Mouse (Mus musculus): Measurements from ENCODE around the gene Gamt. TPM values are rescaled to one million over a fixed set of nuclear protein-coding genes. Genes with fewer than 3 reads are reported as not detected.

Gene Gamt
- polyA plus RNA-seq, 1 experiment from 2014 or later: 50.3 TPM

- WGBS: 88% methylated on average over 9 of the region's 9 CpGs
- no peak overlapping the region for H3K27ac ChIP-seq (ENCODE audit: low read length)
- no peak overlapping the region for H3K4me2 ChIP-seq (ENCODE audit: low read depth, low read length)
- ATAC-seq (replicated peaks; ENCODE audit: extremely low read depth, insufficient read depth, low FRiP score): no peak
- H3K36me3 ChIP-seq (ENCODE audit: control insufficient read depth, insufficient read depth): peaks cover 63% of the 10 kb centered on the region
- peaks cover 22% of the 10 kb centered on the region for H3K4me1 ChIP-seq (ENCODE audit: control insufficient read depth, insufficient read depth, low read length)
- no peak overlapping the region for H3K4me3 ChIP-seq (ENCODE audit: low read length)
- no peaks in the 10 kb centered on the region for H3K9me3 ChIP-seq (replicated peaks; ENCODE audit: control insufficient read depth, low read length)
- no peaks in the 10 kb centered on the region for H3K27me3 ChIP-seq (ENCODE audit: control insufficient read depth, insufficient read depth, low read length)
- H3K9ac ChIP-seq (ENCODE audit: low read length): no peak overlapping the region
These were observed 17.6 kb upstream of the Gamt start for GRCm38 (mm10) chr10:80278390-80278789.

- no peaks in the 10 kb centered on the region for H3K9me3 ChIP-seq (replicated peaks; ENCODE audit: control insufficient read depth, low read length)
- WGBS: 91% methylated on average over 5 of the region's 5 CpGs
- H3K4me3 ChIP-seq (ENCODE audit: low read length): no peak overlapping the region
- H3K4me2 ChIP-seq (ENCODE audit: low read depth, low read length): no peak overlapping the region
- no peak overlapping the region for H3K27ac ChIP-seq (ENCODE audit: low read length)
- no peak for ATAC-seq (replicated peaks; ENCODE audit: extremely low read depth, insufficient read depth, low FRiP score)
- H3K4me1 ChIP-seq (ENCODE audit: control insufficient read depth, insufficient read depth, low read length): peaks cover 17% of the 10 kb centered on the region
- peaks cover 57% of the 10 kb centered on the region for H3K36me3 ChIP-seq (ENCODE audit: control insufficient read depth, insufficient read depth)
- H3K9ac ChIP-seq (ENCODE audit: low read length): no peak overlapping the region
- no peaks in the 10 kb centered on the region for H3K27me3 ChIP-seq (ENCODE audit: control insufficient read depth, insufficient read depth, low read length)
These were observed 15.4 kb upstream of the Gamt start for GRCm38 (mm10) chr10:80276238-80276637.

GRCm38 (mm10) chr10:80273847-80274246, 13.0 kb upstream of the Gamt start:
- no peak for ATAC-seq (replicated peaks; ENCODE audit: extremely low read depth, insufficient read depth, low FRiP score)
- Histone ChIP-seq H3K4me2 (ENCODE audit: low read depth, low read length) (no peak overlapping the region), H3K4me3 (ENCODE audit: low read length) (no peak overlapping the region), H3K9me3 (replicated peaks; ENCODE audit: control insufficient read depth, low read length) (no peaks in the 10 kb centered on the region), H3K27ac (ENCODE audit: low read length) (no peak overlapping the region), H3K4me1 (ENCODE audit: control insufficient read depth, insufficient read depth, low read length) (peaks cover 29% of the 10 kb centered on the region), H3K27me3 (ENCODE audit: control insufficient read depth, insufficient read depth, low read length) (no peaks in the 10 kb centered on the region), H3K9ac (ENCODE audit: low read length) (no peak overlapping the region), H3K36me3 (ENCODE audit: control insufficient read depth, insufficient read depth) (peaks cover 38% of the 10 kb centered on the region)
- 81% methylated on average over 3 of the region's 3 CpGs for WGBS

GRCm38 (mm10) chr10:80271870-80272585, 11.2 kb upstream of the Gamt start:
- Histone ChIP-seq H3K4me1 (ENCODE audit: control insufficient read depth, insufficient read depth, low read length) (peaks cover 43% of the 10 kb centered on the region), H3K9me3 (replicated peaks; ENCODE audit: control insufficient read depth, low read length) (no peaks in the 10 kb centered on the region), H3K27ac (ENCODE audit: low read length) (no peak overlapping the region), H3K27me3 (ENCODE audit: control insufficient read depth, insufficient read depth, low read length) (no peaks in the 10 kb centered on the region), H3K9ac (ENCODE audit: low read length) (no peak overlapping the region), H3K4me2 (ENCODE audit: low read depth, low read length) (no peak overlapping the region), H3K36me3 (ENCODE audit: control insufficient read depth, insufficient read depth) (peaks cover 20% of the 10 kb centered on the region; the same call in 1 of the 2 replicates), H3K4me3 (ENCODE audit: low read length) (no peak overlapping the region)
- ATAC-seq (replicated peaks; ENCODE audit: extremely low read depth, insufficient read depth, low FRiP score): no peak
- 87% methylated on average over 8 of the region's 8 CpGs for WGBS

GRCm38 (mm10) chr10:80271186-80271843, 10.5 kb upstream of the Gamt start:
- H3K4me3 ChIP-seq (ENCODE audit: low read length): no peak overlapping the region
- H3K9me3 ChIP-seq (replicated peaks; ENCODE audit: control insufficient read depth, low read length): no peaks in the 10 kb centered on the region
- peaks cover 16% of the 10 kb centered on the region; the same call in 1 of the 2 replicates for H3K36me3 ChIP-seq (ENCODE audit: control insufficient read depth, insufficient read depth)
- WGBS: 77% methylated on average over 5 of the region's 5 CpGs
- H3K9ac ChIP-seq (ENCODE audit: low read length): peak overlapping the region; percentile 31; the same call in 1 of the 2 replicates
- H3K27ac ChIP-seq (ENCODE audit: low read length): peak overlapping the region; percentile 52; the same call in 1 of the 2 replicates
- no peaks in the 10 kb centered on the region for H3K27me3 ChIP-seq (ENCODE audit: control insufficient read depth, insufficient read depth, low read length)
- no peak for ATAC-seq (replicated peaks; ENCODE audit: extremely low read depth, insufficient read depth, low FRiP score)
- H3K4me2 ChIP-seq (ENCODE audit: low read depth, low read length): no peak overlapping the region
- peaks cover 50% of the 10 kb centered on the region for H3K4me1 ChIP-seq (ENCODE audit: control insufficient read depth, insufficient read depth, low read length)

GRCm38 (mm10) chr10:80270734-80271181, 9.9 kb upstream of the Gamt start:
- Histone ChIP-seq H3K27ac (ENCODE audit: low read length) (peak overlapping the region; percentile 52), H3K36me3 (ENCODE audit: control insufficient read depth, insufficient read depth) (peaks cover 12% of the 10 kb centered on the region; the same call in 1 of the 2 replicates), H3K4me3 (ENCODE audit: low read length) (no peak overlapping the region), H3K4me1 (ENCODE audit: control insufficient read depth, insufficient read depth, low read length) (peaks cover 56% of the 10 kb centered on the region), H3K27me3 (ENCODE audit: control insufficient read depth, insufficient read depth, low read length) (no peaks in the 10 kb centered on the region), H3K4me2 (ENCODE audit: low read depth, low read length) (no peak overlapping the region), H3K9ac (ENCODE audit: low read length) (peak overlapping the region; percentile 31), H3K9me3 (replicated peaks; ENCODE audit: control insufficient read depth, low read length) (no peaks in the 10 kb centered on the region)
- no peak for ATAC-seq (replicated peaks; ENCODE audit: extremely low read depth, insufficient read depth, low FRiP score)
- 50% methylated on average over 6 of the region's 6 CpGs for WGBS

- peak overlapping the region; percentile 31; the same call in 1 of the 2 replicates for H3K9ac ChIP-seq (ENCODE audit: low read length)
- H3K4me2 ChIP-seq (ENCODE audit: low read depth, low read length): no peak overlapping the region
- ATAC-seq (replicated peaks; ENCODE audit: extremely low read depth, insufficient read depth, low FRiP score): no peak
- H3K9me3 ChIP-seq (replicated peaks; ENCODE audit: control insufficient read depth, low read length): no peaks in the 10 kb centered on the region
- peaks cover 59% of the 10 kb centered on the region for H3K4me1 ChIP-seq (ENCODE audit: control insufficient read depth, insufficient read depth, low read length)
- no peak overlapping the region for H3K27ac ChIP-seq (ENCODE audit: low read length)
- H3K4me3 ChIP-seq (ENCODE audit: low read length): no peak overlapping the region
- H3K27me3 ChIP-seq (ENCODE audit: control insufficient read depth, insufficient read depth, low read length): no peaks in the 10 kb centered on the region
- WGBS: 85% methylated on average over 2 of the region's 2 CpGs
- H3K36me3 ChIP-seq (ENCODE audit: control insufficient read depth, insufficient read depth): peaks cover 9% of the 10 kb centered on the region; the same call in 1 of the 2 replicates
These were observed 9.3 kb upstream of the Gamt start for GRCm38 (mm10) chr10:80270099-80270498.

GRCm38 (mm10) chr10:80265149-80265486, 4.3 kb upstream of the Gamt start:
- Histone ChIP-seq H3K4me3 (ENCODE audit: low read length) (peak overlapping the region; percentile 93), H3K4me2 (ENCODE audit: low read depth, low read length) (peak overlapping the region; percentile 93), H3K36me3 (ENCODE audit: control insufficient read depth, insufficient read depth) (no peaks in the 10 kb centered on the region), H3K27me3 (ENCODE audit: control insufficient read depth, insufficient read depth, low read length) (no peaks in the 10 kb centered on the region), H3K4me1 (ENCODE audit: control insufficient read depth, insufficient read depth, low read length) (peaks cover 53% of the 10 kb centered on the region), H3K9me3 (replicated peaks; ENCODE audit: control insufficient read depth, low read length) (no peaks in the 10 kb centered on the region), H3K9ac (ENCODE audit: low read length) (peak overlapping the region; percentile 99), H3K27ac (ENCODE audit: low read length) (peak overlapping the region; percentile 92)
- ATAC-seq (replicated peaks; ENCODE audit: extremely low read depth, insufficient read depth, low FRiP score): no peak
- WGBS: under 1% methylated on average over 17 of the region's 18 CpGs
